Mouse (Mus musculus): ENCODE measurements around the gene Tsks. TPM values are rescaled to one million over a fixed set of nuclear protein-coding genes. Genes with fewer than 3 reads are reported as not detected.

Gene Tsks
- total and polyA plus RNA-seq, 3 experiments = 0.08 TPM; not detected in 2

GRCm38 (mm10) chr7:44918219-44918618 is 24.8 kb upstream of the Tsks start:
- H3K27ac ChIP-seq (ENCODE audit: control insufficient read depth, low read depth, low read length) = no peak overlapping the region
- H3K9ac ChIP-seq (ENCODE audit: control insufficient read depth, low read depth, low read length, poor library complexity, severe bottlenecking) = no peak overlapping the region
- H3K79me2 ChIP-seq (ENCODE audit: control insufficient read depth, insufficient read depth, low read length, poor library complexity) = no peaks in the 10 kb centered on the region
- TF ChIP-seq NELFE (IDR thresholded peaks at IDR 0.05; ENCODE audit: low read depth, low read length) (no peak), GATA1 (IDR thresholded peaks at IDR 0.05; ENCODE audit: low read depth, low read length) (no peak), ZNF384 (IDR thresholded peaks at IDR 0.05; ENCODE audit: low read depth, low read length) (no peak), UBTF (IDR thresholded peaks at IDR 0.05; ENCODE audit: borderline replicate concordance, insufficient read depth, low read depth, low read length) (no peak), MYB (IDR thresholded peaks at IDR 0.05; ENCODE audit: low read depth, low read length) (no peak), MAZ (IDR thresholded peaks at IDR 0.05; ENCODE audit: low read depth, low read length) (no peak), TBP (IDR thresholded peaks at IDR 0.05; ENCODE audit: low read depth, low read length) (no peak), CHD2 (IDR thresholded peaks at IDR 0.05; ENCODE audit: low read length) (no peak), CTCF (IDR thresholded peaks at IDR 0.05 in 2 of 3, conservative IDR thresholded peaks at IDR 0.05 in 1 of 3; ENCODE audit: control insufficient read depth in 1 of 3, insufficient read depth in 1 of 3, low read depth in 2 of 3, low read length in 3 of 3, poor library complexity in 1 of 3, severe bottlenecking in 1 of 3) (no peak), ELF1 (IDR thresholded peaks at IDR 0.05; ENCODE audit: low read depth, low read length) (no peak), POLR2AphosphoS2 (IDR thresholded peaks at IDR 0.05; ENCODE audit: low read length) (no peak), NRF1 (IDR thresholded peaks at IDR 0.05; ENCODE audit: insufficient read depth, low read depth, low read length, poor library complexity, severe bottlenecking) (no peak), TAL1 (IDR thresholded peaks at IDR 0.05; ENCODE audit: low read length) (no peak), POLR2A (IDR thresholded peaks at IDR 0.05; ENCODE audit: control insufficient read depth in 1 of 2, insufficient read depth in 1 of 2, low read depth in 1 of 2, low read length in 2 of 2, poor library complexity in 1 of 2) (no peak), MAFK (IDR thresholded peaks at IDR 0.05; ENCODE audit: borderline replicate concordance, low read depth, low read length) (no peak), CHD1 (IDR thresholded peaks at IDR 0.05; ENCODE audit: low read depth, low read length) (no peak)
- no peak for DNase-seq (ENCODE audit: low read depth, low spot score)
- no peak overlapping the region for H3K4me3 ChIP-seq (ENCODE audit: control insufficient read depth in 1 of 2, insufficient read depth in 1 of 2, low read depth in 2 of 2, low read length in 2 of 2)
- peaks cover 0 to 7% of the 10 kb centered on the region in 2 experiments; a peak in 1 of 4 replicates for H3K4me1 ChIP-seq (ENCODE audit: control insufficient read depth in 1 of 2, insufficient read depth in 2 of 2, low read length in 2 of 2)
- no peaks in the 10 kb centered on the region for H3K27me3 ChIP-seq (ENCODE audit: control insufficient read depth in 1 of 2, insufficient read depth in 2 of 2, low read length in 2 of 2)
- peaks cover 3% of the 10 kb centered on the region in 2 experiments for H3K36me3 ChIP-seq (ENCODE audit: control insufficient read depth in 1 of 2, insufficient read depth in 2 of 2, low read length in 2 of 2)
- H3K9me3 ChIP-seq (replicated peaks; ENCODE audit: insufficient read depth, low read length) = no peaks in the 10 kb centered on the region

- H3K9me3 ChIP-seq (replicated peaks; ENCODE audit: insufficient read depth, low read length) = no peaks in the 10 kb centered on the region
- H3K27me3 ChIP-seq (ENCODE audit: control insufficient read depth in 1 of 2, insufficient read depth in 2 of 2, low read length in 2 of 2) = no peaks in the 10 kb centered on the region
- no peak overlapping the region for H3K27ac ChIP-seq (ENCODE audit: control insufficient read depth, low read depth, low read length)
- no peaks in the 10 kb centered on the region for H3K79me2 ChIP-seq (ENCODE audit: control insufficient read depth, insufficient read depth, low read length, poor library complexity)
- H3K36me3 ChIP-seq (ENCODE audit: control insufficient read depth in 1 of 2, insufficient read depth in 2 of 2, low read length in 2 of 2) = peaks cover 3 to 9% of the 10 kb centered on the region in 2 experiments
- H3K4me3 ChIP-seq (ENCODE audit: control insufficient read depth in 1 of 2, insufficient read depth in 1 of 2, low read depth in 2 of 2, low read length in 2 of 2) = no peak overlapping the region
- H3K4me1 ChIP-seq (ENCODE audit: control insufficient read depth in 1 of 2, insufficient read depth in 2 of 2, low read length in 2 of 2) = peaks cover 0 to 7% of the 10 kb centered on the region in 2 experiments; a peak in 2 of 4 replicates
- no peak for TF ChIP-seq ZKSCAN1 (IDR thresholded peaks at IDR 0.05; ENCODE audit: low read depth, low read length)
- no peak for TF ChIP-seq HCFC1 (IDR thresholded peaks at IDR 0.05; ENCODE audit: low read depth, low read length)
- no peak for TF ChIP-seq ZMIZ1 (IDR thresholded peaks at IDR 0.05; ENCODE audit: low read depth, low read length)
- TF ChIP-seq EP300 (IDR thresholded peaks at IDR 0.05; ENCODE audit: low read depth in 1 of 2, low read length in 2 of 2) = no peak
- no peak for TF ChIP-seq USF2 (IDR thresholded peaks at IDR 0.05; ENCODE audit: borderline replicate concordance in 1 of 2, insufficient read depth in 1 of 2, low read depth in 1 of 2, low read length in 2 of 2)
- no peak for TF ChIP-seq SIN3A (IDR thresholded peaks at IDR 0.05; ENCODE audit: low read length)
- TF ChIP-seq NRF1 (IDR thresholded peaks at IDR 0.05; ENCODE audit: insufficient read depth, low read depth, low read length, poor library complexity, severe bottlenecking) = no peak
- no peak for TF ChIP-seq BHLHE40 (IDR thresholded peaks at IDR 0.05; ENCODE audit: borderline replicate concordance, low read depth, low read length)
- no peak for TF ChIP-seq ZNF384 (IDR thresholded peaks at IDR 0.05; ENCODE audit: low read depth, low read length)
- TF ChIP-seq CHD1 (IDR thresholded peaks at IDR 0.05; ENCODE audit: low read depth, low read length) = no peak
- TF ChIP-seq RAD21 (IDR thresholded peaks at IDR 0.05; ENCODE audit: low read depth, low read length) = no peak
- TF ChIP-seq RCOR1 (IDR thresholded peaks at IDR 0.05; ENCODE audit: low read depth, low read length) = no peak
- DNase-seq (ENCODE audit: low read depth, low spot score) = no peak
- H3K9ac ChIP-seq (ENCODE audit: control insufficient read depth, low read depth, low read length, poor library complexity, severe bottlenecking) = no peak overlapping the region
These were observed 23.9 kb upstream of the Tsks start for GRCm38 (mm10) chr7:44919127-44919526.
